Mouse (Mus musculus): ENCODE results near the gene Aif1. TPM values are rescaled to one million over a fixed set of nuclear protein-coding genes. Genes with fewer than 3 reads are reported as not detected.
A peak's percentile ranks its signal among the peaks of the same experiment; 100 is the strongest.

Aif1 gene
- total RNA-seq, 2 experiments from 2014 or later = 0.84 to 1.1 TPM

GRCm38 (mm10) chr17:35195631-35196320, 19.9 kb upstream of the Aif1 start:
- peak; percentile 70 for DNase-seq (ENCODE audit: low spot score)

DNA sequence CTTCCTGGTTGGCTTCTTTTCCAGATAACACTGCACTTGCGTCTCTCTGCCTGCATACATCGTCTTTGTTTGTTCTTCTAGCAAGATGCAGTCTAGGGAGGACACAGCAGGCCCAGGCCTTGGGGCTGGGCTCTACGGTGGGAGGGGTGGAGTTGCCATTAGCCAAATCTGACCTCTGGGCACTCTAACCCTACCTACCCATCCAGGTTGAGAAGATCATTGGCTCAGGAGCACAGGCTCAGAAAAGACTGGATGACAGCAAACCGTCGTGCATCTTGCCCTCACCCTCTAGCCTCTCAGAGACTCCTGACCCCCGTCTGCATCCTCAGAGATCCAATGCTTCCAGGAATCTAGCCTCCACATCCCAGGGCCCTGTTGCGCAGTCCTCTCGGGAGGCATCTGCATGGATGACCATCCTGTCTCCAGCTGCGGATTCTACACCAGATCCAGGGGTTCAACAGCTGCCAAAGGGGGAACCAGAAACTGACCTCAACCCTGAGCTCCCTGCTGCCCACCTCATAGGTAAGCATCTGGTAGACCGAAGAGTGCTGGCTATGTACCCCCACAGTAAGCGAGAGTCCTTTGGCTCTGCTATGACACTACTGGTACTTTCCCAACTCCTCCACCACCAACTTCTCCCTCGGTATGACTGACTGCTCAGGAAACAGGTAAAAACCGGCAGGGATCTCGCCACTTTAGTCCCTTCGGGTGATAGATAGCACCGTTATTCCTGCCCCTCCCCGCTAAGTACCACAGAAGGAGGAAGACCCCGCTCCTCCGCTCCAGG, 19.2 kb upstream of the Aif1 start:
- no peak for DNase-seq (ENCODE audit: low spot score)

DNA sequence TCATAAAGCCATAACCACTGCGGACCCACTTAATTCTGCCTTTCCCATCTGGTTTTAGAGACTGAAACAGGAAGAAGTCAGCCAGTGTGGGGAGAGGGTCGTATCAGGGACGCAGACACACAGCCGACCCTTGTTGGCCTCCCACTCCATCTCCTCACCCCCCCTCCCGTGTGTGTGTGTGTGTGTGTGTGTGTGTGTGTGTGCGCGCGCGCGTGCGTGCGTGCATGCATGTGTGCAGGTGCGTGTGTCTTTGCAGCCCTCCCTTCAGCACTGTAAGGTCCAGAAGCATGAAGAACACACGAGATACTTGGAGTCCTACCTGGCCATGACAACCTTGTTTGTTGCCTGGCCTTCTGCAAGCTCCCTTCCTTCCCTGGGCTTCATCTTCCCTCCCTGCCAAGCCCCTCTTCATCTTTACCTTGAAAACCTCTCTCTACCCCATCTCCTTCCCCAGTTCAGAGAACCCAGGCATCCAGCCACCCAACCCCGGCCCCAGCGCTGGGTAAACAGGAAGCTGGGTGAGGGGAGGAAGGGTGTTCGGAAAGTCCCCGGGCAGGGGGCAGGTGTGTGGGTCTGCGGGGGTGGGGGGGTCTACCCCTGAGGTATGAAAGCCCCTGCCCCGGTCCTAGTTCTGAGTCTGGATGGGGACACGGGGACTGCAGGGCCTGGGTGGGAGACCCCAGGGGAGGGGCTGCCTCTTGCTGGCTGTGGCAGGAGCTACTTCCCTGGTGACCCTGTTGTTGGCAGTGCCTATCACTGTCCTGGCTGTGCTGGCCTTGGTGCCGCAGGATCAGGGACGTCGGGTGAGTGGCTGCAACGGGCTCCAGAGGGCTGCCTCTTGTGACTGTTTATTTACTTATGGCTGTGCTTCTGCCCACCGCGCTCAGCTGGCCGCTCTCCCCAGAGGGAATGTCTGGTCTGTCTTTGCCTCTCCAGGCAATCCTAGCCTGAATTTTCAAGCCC, 18.3 kb upstream of the Aif1 start, which contains the start of gene Ltb:
TSS of gene Ltb (plus strand) at position 559 of the 963 bp plus-strand sequence.
- DNase-seq (ENCODE audit: low spot score) = no peak

DNA sequence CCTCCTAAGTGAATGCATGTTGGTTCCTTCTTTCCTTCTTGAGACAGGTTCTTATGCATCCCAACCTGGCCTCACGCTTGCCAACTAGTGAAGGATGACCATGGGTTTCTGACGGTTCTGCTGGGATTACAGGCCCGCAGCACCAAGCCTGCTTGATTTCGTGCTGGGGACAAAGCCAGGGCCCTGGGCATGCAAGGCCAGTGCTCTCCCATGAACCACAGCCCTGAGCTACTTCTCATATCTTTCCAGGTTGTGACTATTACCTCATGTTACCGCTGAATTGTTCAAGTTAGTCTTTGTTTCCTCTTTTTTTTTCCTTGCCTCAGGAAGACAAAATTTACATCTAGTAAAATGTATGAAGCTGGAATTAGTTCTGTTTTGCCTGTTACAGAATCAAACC, 17.1 kb upstream of the Aif1 start:
- no peak for DNase-seq (ENCODE audit: low spot score)

DNA sequence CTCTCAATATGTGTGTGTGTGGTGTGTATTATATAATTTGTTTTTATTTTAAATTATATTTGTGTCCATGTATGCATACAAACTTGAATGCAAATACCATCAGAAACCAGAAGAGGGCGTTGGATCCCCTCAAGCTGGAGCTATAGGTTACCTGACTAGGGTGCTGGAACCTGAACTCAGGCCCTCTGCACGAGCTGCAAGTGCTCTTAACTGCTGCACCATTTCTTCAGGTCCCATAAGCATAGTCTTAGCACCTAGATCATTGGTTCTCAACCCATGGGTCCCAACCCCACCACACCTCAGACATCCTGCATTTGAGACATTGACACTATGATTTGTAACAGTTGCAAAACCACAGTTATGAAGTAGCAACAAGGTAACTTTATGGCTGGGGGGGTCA, 15.9 kb upstream of the Aif1 start:
- DNase-seq (ENCODE audit: low spot score) = no peak

DNA sequence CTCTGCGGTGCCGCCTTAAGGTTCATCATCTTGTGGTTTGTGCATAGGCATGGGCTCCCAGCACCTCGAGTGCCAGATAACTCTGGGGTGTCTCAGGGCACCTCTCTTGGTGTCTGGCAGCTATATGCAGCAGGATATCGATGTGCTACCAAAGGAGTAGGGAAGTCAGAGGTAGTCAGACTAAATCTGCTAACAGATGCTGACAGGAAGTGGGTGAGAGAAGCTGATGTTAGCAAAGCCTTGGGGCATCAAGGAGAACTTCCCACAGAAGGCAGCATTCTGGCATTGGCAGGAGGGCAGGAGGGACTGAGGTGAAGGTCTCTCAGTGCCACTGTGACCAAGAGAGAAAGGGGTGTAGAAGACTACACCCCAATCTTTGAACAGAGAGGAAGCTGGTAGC, 14.2 kb upstream of the Aif1 start:
- no peak for DNase-seq (ENCODE audit: low spot score)

DNA sequence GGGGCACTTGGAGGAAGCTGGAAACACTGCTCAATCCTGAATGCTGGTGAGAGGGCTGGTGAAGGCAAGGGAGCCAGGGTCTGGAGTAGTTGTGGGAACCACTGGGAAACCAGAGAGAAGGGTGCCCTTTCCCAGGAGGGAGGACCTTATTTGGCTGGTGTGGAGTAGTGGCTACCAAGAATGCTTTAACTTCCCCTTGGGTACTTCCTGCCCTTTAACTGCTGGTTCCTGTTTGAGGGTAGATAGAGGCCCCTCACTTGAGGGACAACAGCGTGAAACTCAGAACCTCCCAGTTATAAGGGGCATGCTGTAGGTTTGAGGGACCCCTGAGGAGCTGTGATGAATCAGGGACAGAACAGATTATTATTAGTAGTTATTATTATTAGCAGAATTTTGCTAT, 13.3 kb upstream of the Aif1 start:
- no peak for DNase-seq (ENCODE audit: low spot score)

DNA sequence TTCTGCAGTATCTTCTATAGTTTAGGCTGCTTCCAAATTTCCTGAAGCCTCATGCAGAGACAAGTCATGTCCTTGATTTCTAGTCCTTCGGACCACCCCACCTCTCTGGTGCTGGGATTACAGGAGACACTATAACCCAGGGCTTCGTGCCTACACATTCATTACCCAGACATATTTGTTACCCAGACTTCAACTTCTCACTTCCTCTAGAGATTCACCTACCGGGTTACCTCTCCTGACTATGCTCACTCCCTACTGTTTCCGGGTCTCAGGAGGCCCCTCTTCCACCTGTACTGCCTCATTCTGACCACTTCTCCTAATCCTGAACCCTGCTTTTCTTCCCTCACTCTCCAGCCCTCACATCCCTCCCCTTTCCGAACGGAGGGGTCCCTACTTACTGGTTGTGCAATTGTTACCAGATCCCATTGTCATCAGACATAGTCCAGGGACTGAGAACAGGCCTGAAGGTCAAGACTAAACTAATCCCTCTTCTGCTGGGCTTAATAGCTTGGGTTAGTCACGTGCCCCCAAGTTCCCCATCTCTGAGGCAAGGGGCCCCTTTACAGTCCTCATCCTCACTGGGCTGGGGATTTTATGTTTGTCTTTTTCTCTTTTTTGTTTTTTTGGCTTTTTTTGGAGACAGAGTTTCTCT, 12.2 kb upstream of the Aif1 start, which contains the start of gene Lst1:
TSS of gene Lst1 (minus strand) at position 481 of the 652 bp plus-strand sequence.
- no peak for DNase-seq (ENCODE audit: low spot score)

DNA sequence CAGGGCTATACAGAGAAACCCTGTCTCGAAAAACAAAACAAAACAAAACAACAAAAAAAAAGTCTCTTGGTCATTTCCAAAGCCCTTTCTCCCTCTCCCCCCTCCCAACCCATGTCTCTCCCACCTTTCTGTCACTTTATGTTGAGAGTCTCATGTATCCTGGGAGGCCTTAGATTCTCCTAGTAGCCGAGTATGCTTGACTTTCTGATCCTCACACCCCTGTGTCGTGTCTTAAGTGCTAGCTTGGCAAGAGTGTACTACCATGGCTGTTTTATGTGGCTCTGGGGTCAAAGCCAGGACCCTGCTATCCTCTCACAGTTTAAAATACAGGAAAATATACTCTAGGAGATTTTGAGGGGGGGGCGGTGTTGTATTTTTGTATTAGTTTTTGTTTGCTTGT, 11.5 kb upstream of the Aif1 start:
- DNase-seq (ENCODE audit: low spot score) = no peak

GRCm38 (mm10) chr17:35186681-35187080, 10.8 kb upstream of the Aif1 start:
- DNase-seq (ENCODE audit: low spot score) = no peak

DNA sequence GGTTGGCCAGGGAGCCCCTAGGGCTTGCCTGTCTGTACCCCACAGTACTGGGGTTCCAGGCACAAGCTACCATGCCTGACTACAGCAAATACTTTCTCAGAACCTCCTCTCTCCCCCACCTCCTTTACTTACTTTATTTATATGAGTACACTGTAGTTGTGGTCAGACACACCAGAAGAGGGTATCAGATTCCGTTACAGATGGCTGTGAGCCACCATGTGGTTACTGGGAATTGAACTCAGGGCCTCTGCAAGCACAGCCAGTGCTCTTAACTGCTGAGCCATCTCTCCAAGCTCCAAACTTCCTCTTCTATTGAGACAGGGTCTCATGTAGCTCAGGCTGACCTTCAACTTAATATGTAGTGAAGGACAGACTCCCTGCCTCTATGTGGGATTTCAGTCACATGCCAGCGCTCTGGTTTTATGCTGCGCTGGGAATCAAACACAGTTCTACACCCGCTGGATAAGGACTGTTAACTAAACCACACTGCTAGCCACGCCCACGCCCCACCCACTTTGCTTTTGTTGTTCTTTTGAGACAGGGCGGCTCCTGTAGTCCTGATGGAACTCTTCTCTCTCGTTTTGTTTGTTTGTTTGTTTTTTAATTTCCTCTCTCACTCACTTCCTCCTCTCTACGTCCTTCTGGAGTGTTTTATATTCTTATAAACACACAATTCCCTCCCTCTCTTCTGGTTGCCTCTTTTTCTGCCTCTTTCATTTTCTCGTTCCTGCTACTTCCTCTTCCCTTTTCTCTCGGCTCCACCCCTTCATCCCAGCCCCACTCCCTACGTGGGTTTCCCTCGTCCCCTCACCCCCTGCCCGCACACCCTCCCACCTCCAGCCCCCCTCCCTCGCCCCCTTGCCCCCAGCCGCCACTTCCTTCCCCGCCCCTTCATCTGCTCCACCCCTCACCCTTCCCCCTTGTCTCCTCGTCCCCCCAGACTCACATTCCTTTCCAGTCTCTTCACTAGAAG, 10.1 kb upstream of the Aif1 start:
- peak; percentile 74 for DNase-seq (ENCODE audit: low spot score)

DNA sequence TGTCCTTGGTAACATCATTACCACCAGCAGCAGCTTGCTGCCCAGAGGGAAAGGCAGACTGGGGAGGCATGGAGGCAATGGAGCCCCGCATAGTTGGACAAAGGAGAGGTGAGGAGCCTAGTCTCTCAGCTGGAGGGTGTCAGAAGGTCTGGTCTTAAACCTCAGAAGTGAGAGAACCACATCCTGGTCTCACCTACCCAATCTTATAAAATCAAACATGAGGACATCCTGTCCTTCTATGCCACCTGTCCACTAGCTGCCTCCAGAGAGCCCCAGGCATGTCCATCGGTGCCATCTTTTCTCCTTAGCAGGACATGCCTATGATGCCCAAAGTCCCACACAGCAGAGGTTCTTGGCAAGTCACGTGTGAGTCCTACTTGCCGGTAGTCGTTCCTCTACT, 4.2 kb upstream of the Aif1 start:
- DNase-seq (ENCODE audit: low spot score) = no peak

DNA sequence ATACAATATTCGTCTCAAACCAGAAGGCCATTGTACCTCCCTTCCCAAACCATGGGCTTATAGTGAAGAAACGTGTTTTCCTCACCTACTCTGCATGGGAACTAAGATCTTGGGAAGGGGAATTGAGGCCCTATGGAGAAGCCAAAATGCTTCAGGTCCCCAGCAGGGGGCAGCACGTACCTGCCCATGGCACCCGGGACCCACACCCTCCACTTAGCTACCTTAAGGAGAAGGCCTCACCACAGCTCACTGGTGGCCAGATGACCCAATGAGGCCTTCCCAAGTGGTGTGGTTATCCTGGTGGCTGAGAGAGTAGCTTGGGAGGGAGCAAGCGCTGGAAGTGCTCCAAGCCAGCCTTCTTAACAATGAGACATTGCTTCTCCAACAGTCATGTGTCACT, 2.7 kb upstream of the Aif1 start:
- DNase-seq (ENCODE audit: low spot score) = peak; percentile 69

DNA sequence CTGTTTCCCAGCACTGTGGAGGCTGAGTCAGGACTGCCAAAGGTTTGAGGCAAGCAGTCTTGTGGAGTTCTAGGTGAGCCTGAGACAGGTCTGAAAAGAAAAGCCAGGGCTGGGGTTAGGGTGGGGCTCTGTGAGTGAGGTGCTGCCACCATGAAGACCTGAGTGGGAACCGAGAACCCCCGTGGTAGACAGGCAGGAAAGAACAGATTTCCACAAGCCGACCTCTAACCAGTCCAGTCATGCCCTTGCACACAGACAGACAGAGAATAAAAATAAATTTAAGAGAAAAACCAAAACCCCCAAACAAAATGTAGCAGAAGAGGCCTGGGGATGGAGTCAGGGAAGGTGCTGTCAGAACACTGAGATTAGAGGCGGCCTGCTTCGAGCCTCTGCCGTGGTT, 486 bp downstream of the Aif1 start:
- DNase-seq (ENCODE audit: low spot score) = no peak

GRCm38 (mm10) chr17:35174201-35174977, 1.5 kb downstream of the Aif1 start:
- no peak for DNase-seq (ENCODE audit: low spot score)

- no peak for DNase-seq (ENCODE audit: low spot score)
Measured at GRCm38 (mm10) chr17:35173329-35173728, 2.5 kb downstream of the Aif1 start.

- no peak for DNase-seq (ENCODE audit: low spot score)
Measured at GRCm38 (mm10) chr17:35172445-35173234, 3.2 kb downstream of the Aif1 start.

GRCm38 (mm10) chr17:35168541-35169207, 7.2 kb downstream of the Aif1 start:
- DNase-seq (ENCODE audit: low spot score) = no peak
